ENCODE assay signal across 8 mouse cellular contexts in the genomic region with DNA sequence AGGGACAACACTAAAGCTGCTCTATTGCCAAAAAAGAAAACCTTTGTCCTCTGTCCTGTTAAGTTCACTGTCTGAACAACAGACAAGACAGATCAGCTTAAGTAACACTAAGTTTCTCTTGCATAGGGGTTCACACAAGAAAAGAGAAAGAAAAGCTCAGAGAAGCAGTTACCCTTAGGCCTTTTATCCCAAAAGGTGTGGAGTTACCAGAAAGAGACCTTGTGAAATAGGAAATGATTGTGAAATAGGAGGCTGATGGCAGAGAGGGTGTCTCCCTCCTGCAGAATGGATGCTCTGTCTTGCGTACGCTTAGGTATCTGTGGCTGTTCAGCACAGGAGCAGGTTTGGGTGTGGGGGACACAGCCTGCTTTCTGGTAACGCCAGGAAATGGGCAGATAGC. TPM values are rescaled to one million over a fixed set of nuclear protein-coding genes. Genes with fewer than 3 reads are reported as not detected.
DNase-seq lines count a peak whose midpoint lies in the region; ATAC-seq and TF ChIP-seq lines count a peak whose summit lies in the region.

No protein-coding gene starts in this region.

- ATAC-seq in liver, embryonic 14.5 days (ENCODE audit: insufficient read depth): no peak

- no peaks in the 10 kb centered on the region for H3K9me3 ChIP-seq in liver, embryonic 14.5 days (ENCODE audit: control insufficient read depth, low read length)

- H3K27me3 ChIP-seq in cerebellum, adult 2 months (ENCODE audit: control insufficient read depth, insufficient read depth, low read length): no peaks in the 10 kb centered on the region
- no peaks in the 10 kb centered on the region for H3K27me3 ChIP-seq in thymus, adult 2 months (ENCODE audit: control insufficient read depth, insufficient read depth, low read length)
- H3K27me3 ChIP-seq in liver, embryonic 14.5 days (ENCODE audit: control insufficient read depth, insufficient read depth, low read length): no peaks in the 10 kb centered on the region

- H3K9ac ChIP-seq in liver, embryonic 14.5 days (replicated peaks): peak overlapping the region; percentile 93

- H3K36me3 ChIP-seq in thymus, adult 2 months (ENCODE audit: control insufficient read depth, insufficient read depth, low read length): no peaks in the 10 kb centered on the region
- H3K36me3 ChIP-seq in liver, embryonic 14.5 days (replicated peaks; ENCODE audit: control insufficient read depth, insufficient read depth, low read depth): peaks cover 17% of the 10 kb centered on the region

- H3K4me3 ChIP-seq in cerebellum, adult 2 months (replicated peaks; ENCODE audit: insufficient read depth, low read depth, low read length): peak overlapping the region; percentile 23
- H3K4me3 ChIP-seq in thymus, adult 2 months (ENCODE audit: control insufficient read depth, insufficient read depth, low read length): peak overlapping the region; percentile 95
- H3K4me3 ChIP-seq in liver, embryonic 14.5 days (ENCODE audit: insufficient read depth in 1 of 2, low read depth in 2 of 2, low read length in 2 of 2): peak overlapping the region; percentile 65 to 96

- peak overlapping the region; percentile 78 for H3K4me2 ChIP-seq in liver, embryonic 14.5 days (ENCODE audit: low read depth)

- TF ChIP-seq CTCF in cerebellum, adult 2 months (IDR thresholded peaks at IDR 0.05; ENCODE audit: borderline replicate concordance, insufficient read depth, low read depth, low read length): no peak
- TF ChIP-seq CTCF in thymus, adult 2 months (IDR thresholded peaks at IDR 0.05; ENCODE audit: borderline replicate concordance, control insufficient read depth, extremely low read depth, insufficient read depth, low read length, poor library complexity): no peak
- no peak for TF ChIP-seq CTCF in liver, embryonic 14.5 days (IDR thresholded peaks at IDR 0.05; ENCODE audit: low read depth)

- DNase-seq in cerebellum, adult 2 months: no peak
- no peak for DNase-seq in cerebellum, adult 9-11 months
- DNase-seq in thymus, adult 2 months: no peak
- DNase-seq in thymus, postnatal 10 days (ENCODE audit: low spot score in 2 of 2): no peak
- no peak for DNase-seq in liver, embryonic 14.5 days (ENCODE audit: low read depth in 3 of 3, low spot score in 3 of 3)
- no peak for DNase-seq in T-cell, adult 2 months (ENCODE audit: low spot score)
- DNase-seq in adrenal gland, postnatal 10 days: no peak
- no peak for DNase-seq in kidney, postnatal 4 days

- no peak for TF ChIP-seq EP300 in liver, embryonic 14.5 days (IDR thresholded peaks at IDR 0.05; ENCODE audit: low read depth)

- H3K27ac ChIP-seq in cerebellum, adult 2 months (ENCODE audit: insufficient read depth, low read length): no peak overlapping the region
- peak overlapping the region; percentile 1; the same call in 1 of the 2 replicates for H3K27ac ChIP-seq in thymus, adult 2 months (ENCODE audit: control insufficient read depth, insufficient read depth, low read length)
- H3K27ac ChIP-seq in liver, embryonic 14.5 days: peak overlapping the region; percentile 45

- no peak for TF ChIP-seq POLR2A in cerebellum, adult 2 months (IDR thresholded peaks at IDR 0.05; ENCODE audit: borderline replicate concordance, insufficient read depth, low read length)
- no peak for TF ChIP-seq POLR2A in thymus, adult 2 months (IDR thresholded peaks at IDR 0.05; ENCODE audit: control insufficient read depth, extremely low read depth, insufficient read depth, low read length, poor library complexity)

- 57% methylated on average over 3 of the region's 3 CpGs for WGBS in cerebellum, adult 2 months
- 30% methylated on average over 3 of the region's 3 CpGs for WGBS in thymus, adult 2 months
- WGBS in liver, embryonic 14.5 days (ENCODE audit: insufficient replicate concordance): 45% methylated on average over 3 of the region's 3 CpGs

- peaks cover 20% of the 10 kb centered on the region for H3K4me1 ChIP-seq in cerebellum, adult 2 months (ENCODE audit: control insufficient read depth, insufficient read depth, low read length)
- peaks cover 48% of the 10 kb centered on the region for H3K4me1 ChIP-seq in thymus, adult 2 months (replicated peaks; ENCODE audit: control insufficient read depth, insufficient read depth, low read length)
- H3K4me1 ChIP-seq in liver, embryonic 14.5 days (replicated peaks; ENCODE audit: control insufficient read depth in 2 of 2, insufficient read depth in 2 of 2, low read length in 1 of 2): peaks cover 7 to 17% of the 10 kb centered on the region in 2 experiments

RNA-seq across cellular contexts. Expression of a gene that starts 1.3 kb away (rescaled TPM):
- 25.3 and 27.5 TPM in 2 replicates for polyA plus RNA-seq in cerebellum, adult 2 months (2012; rRNA removed)
- polyA plus RNA-seq in thymus, adult 2 months (2012; rRNA removed): 114 and 119 TPM in 2 replicates
- polyA plus RNA-seq in liver, embryonic 14.5 days (2012; rRNA removed): 8.1 and 8.3 TPM in 2 replicates
- polyA plus RNA-seq in liver, embryonic 14.5 days (2014; fragmentation: Nextera tagmentation; extraction: Ambion mirVana): 6.4 and 6.9 TPM in 2 replicates
- total RNA-seq in adrenal gland, postnatal 10 days (2021): 10 to 100 TPM; 19.7 to 24.3 TPM

RNA-seq across cellular contexts. Expression of a gene that starts 24.7 kb away (rescaled TPM):
- 41.3 and 43.2 TPM in 2 replicates for polyA plus RNA-seq in cerebellum, adult 2 months (2012; rRNA removed)
- 45.9 and 51.0 TPM in 2 replicates for polyA plus RNA-seq in thymus, adult 2 months (2012; rRNA removed)
- polyA plus RNA-seq in liver, embryonic 14.5 days (2012; rRNA removed): 11.0 and 11.5 TPM in 2 replicates
- 13.5 and 16.7 TPM in 2 replicates for polyA plus RNA-seq in liver, embryonic 14.5 days (2014; fragmentation: Nextera tagmentation; extraction: Ambion mirVana)
- total RNA-seq in adrenal gland, postnatal 10 days (2021): 10 to 100 TPM; 30.8 to 37.5 TPM

RNA-seq across cellular contexts. Expression of a gene that starts 24.7 kb away (rescaled TPM):
- 3.5 and 4.8 TPM in 2 replicates for polyA plus RNA-seq in cerebellum, adult 2 months (2012; rRNA removed)
- 0.31 and 0.47 TPM in 2 replicates for polyA plus RNA-seq in thymus, adult 2 months (2012; rRNA removed)
- 0.05 and 0.06 TPM in 2 replicates for polyA plus RNA-seq in liver, embryonic 14.5 days (2012; rRNA removed)
- 0.06 and 0.14 TPM in 2 replicates for polyA plus RNA-seq in liver, embryonic 14.5 days (2014; fragmentation: Nextera tagmentation; extraction: Ambion mirVana)
- under 1 TPM; 0.09 TPM for total RNA-seq in adrenal gland, postnatal 10 days (2021)

RNA-seq across cellular contexts. Expression of a gene that starts 30.5 kb away (rescaled TPM):
- 154 and 186 TPM in 2 replicates for polyA plus RNA-seq in cerebellum, adult 2 months (2012; rRNA removed)
- 47.2 and 96.5 TPM in 2 replicates for polyA plus RNA-seq in thymus, adult 2 months (2012; rRNA removed)
- polyA plus RNA-seq in liver, embryonic 14.5 days (2012; rRNA removed): 15.7 and 16.0 TPM in 2 replicates
- 4.2 and 6.0 TPM in 2 replicates for polyA plus RNA-seq in liver, embryonic 14.5 days (2014; fragmentation: Nextera tagmentation; extraction: Ambion mirVana)
- 10 to 100 TPM; 23.0 to 32.1 TPM for total RNA-seq in adrenal gland, postnatal 10 days (2021)

RNA-seq across cellular contexts. Expression of a gene that starts 40.5 kb away (rescaled TPM):
- 578 and 589 TPM in 2 replicates for polyA plus RNA-seq in cerebellum, adult 2 months (2012; rRNA removed)
- 335 and 488 TPM in 2 replicates for polyA plus RNA-seq in thymus, adult 2 months (2012; rRNA removed)
- 80.8 and 83.3 TPM in 2 replicates for polyA plus RNA-seq in liver, embryonic 14.5 days (2012; rRNA removed)
- polyA plus RNA-seq in liver, embryonic 14.5 days (2014; fragmentation: Nextera tagmentation; extraction: Ambion mirVana): 104 and 120 TPM in 2 replicates
- total RNA-seq in adrenal gland, postnatal 10 days (2021): 100 to 1,000 TPM; 154 to 156 TPM

Comparison
In these comparisons a context has a peak if more than half of its experiments do, and no peak if none do; other contexts are left out.
1. H3K4me3 ChIP-seq: peak in every context shown above with its lines; median percentile 95 in thymus, adult 2 months; 80 in liver, embryonic 14.5 days; 23 in cerebellum, adult 2 months.